Mouse (Mus musculus) natural killer cell, adult 2 months (primary cell): ENCODE measurements around the gene Cuedc1.
"Not testable (repeated sequence)": the region's sequence is repeated elsewhere in the genome, so short reads cannot be mapped to it uniquely, and the experiment has no call there.

Source experiments
- DNase-seq, 2 experiments: peaks; one replicate each; pipeline ENCODE4 v3.0.0; 2022; ENCODE audit warnings: low spot score in 2 of 2

Gene Cuedc1

GRCm38 (mm10) chr11:88198223-88198622 lies 100.4 kb downstream of the Cuedc1 start:
- DNase-seq: no peak

GRCm38 (mm10) chr11:88201172-88201571 lies 103.3 kb downstream of the Cuedc1 start:
- DNase-seq: no peak

GRCm38 (mm10) chr11:88202077-88202476 lies 104.2 kb downstream of the Cuedc1 start:
- DNase-seq: no peak

- peak; percentile 87 to 89 for DNase-seq
Measured at GRCm38 (mm10) chr11:88203712-88204532, 106.1 kb downstream of the Cuedc1 start, which contains the start of gene Mrps23. Mrps23 (plus strand) TSS chr11:88204388.

GRCm38 (mm10) chr11:88204593-88205368 lies 106.9 kb downstream of the Cuedc1 start:
- DNase-seq: no peak

GRCm38 (mm10) chr11:88206576-88206975 lies 108.7 kb downstream of the Cuedc1 start:
- DNase-seq: not testable (repeated sequence)

GRCm38 (mm10) chr11:88207697-88208096 lies 109.8 kb downstream of the Cuedc1 start:
- no peak for DNase-seq

GRCm38 (mm10) chr11:88211824-88212582 lies 114.1 kb downstream of the Cuedc1 start:
- no peak for DNase-seq

- DNase-seq: no peak
Measured at GRCm38 (mm10) chr11:88213757-88214156, 115.9 kb downstream of the Cuedc1 start.

- DNase-seq: no peak
Measured at GRCm38 (mm10) chr11:88214881-88215831, 117.3 kb downstream of the Cuedc1 start.

- peak; percentile 42 to 62 for DNase-seq
Measured at GRCm38 (mm10) chr11:88216231-88216685, 118.4 kb downstream of the Cuedc1 start.

GRCm38 (mm10) chr11:88218155-88218554 lies 120.3 kb downstream of the Cuedc1 start:
- no peak for DNase-seq

- no peak for DNase-seq
Measured at GRCm38 (mm10) chr11:88218586-88218985, 120.7 kb downstream of the Cuedc1 start.

- no peak for DNase-seq
Measured at GRCm38 (mm10) chr11:88221929-88222475, 124.1 kb downstream of the Cuedc1 start.

GRCm38 (mm10) chr11:88227001-88227957 lies 129.4 kb downstream of the Cuedc1 start:
- DNase-seq: no peak

- no peak for DNase-seq
Measured at GRCm38 (mm10) chr11:88231213-88231790, 133.4 kb downstream of the Cuedc1 start.

GRCm38 (mm10) chr11:88233528-88234427 lies 135.9 kb downstream of the Cuedc1 start:
- DNase-seq: no peak

- no peak for DNase-seq
Measured at GRCm38 (mm10) chr11:88234789-88235188, 136.9 kb downstream of the Cuedc1 start.
